Mouse (Mus musculus): ENCODE results near the gene Olfr1086.
"Not testable (repeated sequence)": the region's sequence is repeated elsewhere in the genome, so short reads cannot be mapped to it uniquely, and the experiment has no call there.

Olfr1086 gene

GRCm38 (mm10) chr2:86679992-86680391 lies at the start of gene Olfr1086:
Gene Olfr1086, minus strand, starts transcription at chr2:86680092.
- DNase-seq (ENCODE audit: low read depth, low spot score) = no peak

GRCm38 (mm10) chr2:86698295-86698694 lies 18.4 kb upstream of the Olfr1086 start, which contains the start of gene Olfr1087:
Gene Olfr1087, minus strand, starts transcription at chr2:86698395.
- no peak for DNase-seq (ENCODE audit: low read depth, low spot score)

DNA sequence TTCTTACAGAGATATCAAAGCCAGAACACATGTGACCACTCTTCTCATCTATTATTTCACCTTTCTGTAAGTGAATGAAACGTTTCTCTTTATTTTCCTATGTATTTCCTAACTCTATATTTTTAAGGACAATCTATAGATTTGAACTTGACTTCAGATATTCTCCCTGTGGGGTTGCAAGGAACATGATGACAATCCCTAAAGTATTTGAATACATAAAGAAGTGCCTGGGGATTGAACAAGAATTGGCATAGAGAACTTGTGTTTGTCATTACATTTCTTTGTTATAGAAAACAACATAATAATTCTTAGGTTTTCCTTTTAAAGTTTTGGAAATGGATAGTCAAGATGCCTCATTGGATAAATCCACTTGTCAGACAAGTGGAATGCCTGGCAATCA lies 18.0 kb downstream of the Olfr1086 start, which contains the start of gene Olfr1085:
Gene Olfr1085 (minus strand): TSS at position 101 of the 400 bp plus-strand sequence.
- no peak for DNase-seq (ENCODE audit: low read depth, low spot score)

DNA sequence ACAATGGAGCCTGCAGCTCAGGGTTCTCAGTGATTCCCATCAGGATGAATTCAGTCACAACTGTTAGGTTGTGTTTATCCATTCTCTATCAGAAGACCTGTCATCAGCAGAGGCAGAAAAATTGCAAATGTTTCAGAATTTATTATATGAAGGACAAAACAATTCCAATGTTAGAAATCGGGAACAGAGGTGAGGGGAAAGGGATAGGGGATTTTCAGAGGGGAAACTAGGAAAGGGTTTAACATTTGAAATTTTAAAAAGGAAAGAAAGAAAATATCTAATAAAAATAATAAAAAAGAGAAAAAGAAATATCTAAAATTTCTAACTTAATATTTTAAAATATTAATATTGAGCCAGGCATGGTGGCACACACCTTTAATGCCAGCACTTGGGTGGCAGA lies 40.3 kb downstream of the Olfr1086 start, which contains the start of gene Olfr1084:
Gene Olfr1084 (minus strand): TSS at position 101 of the 400 bp plus-strand sequence.
- not testable (repeated sequence) for DNase-seq (ENCODE audit: low read depth, low spot score)
